Mouse (Mus musculus): ENCODE data around the gene Oasl1. TPM values are rescaled to one million over a fixed set of nuclear protein-coding genes. Genes with fewer than 3 reads are reported as not detected.
"Not testable (repeated sequence)": the region's sequence is repeated elsewhere in the genome, so short reads cannot be mapped to it uniquely, and the experiment has no call there.

Oasl1 gene
- total RNA-seq (2021) = 1 to 10 TPM; 1.0 to 1.2 TPM
- long read RNA-seq, experiment 1 = 0 reads
- long read RNA-seq, experiment 2, partial matches to known transcripts = 0 of 2 reads
- long read RNA-seq, experiment 2, other reads (novel, unspliced or antisense) = 0 of 2 reads

DNA sequence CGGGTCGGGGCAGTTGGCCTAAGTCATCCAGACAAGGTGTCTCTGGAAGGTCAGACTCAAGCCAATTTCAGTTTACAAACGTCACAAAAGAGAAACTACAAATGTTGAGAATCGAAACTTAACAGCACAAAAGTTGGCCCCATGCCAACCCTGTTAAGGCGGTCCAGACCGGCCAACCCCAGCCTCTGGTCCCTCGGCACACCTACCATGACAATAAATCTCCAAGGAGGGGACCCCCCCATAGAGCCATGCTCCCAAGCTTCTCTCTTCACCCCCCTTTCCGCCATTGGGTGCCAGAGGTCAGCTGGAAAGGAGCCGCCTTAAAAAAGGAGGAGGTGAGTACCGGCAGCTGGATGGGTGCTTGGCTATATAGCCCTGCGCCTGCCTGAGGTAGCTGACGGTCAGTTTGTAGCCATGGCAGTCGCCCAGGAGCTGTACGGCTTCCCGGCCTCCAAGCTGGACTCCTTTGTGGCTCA lies at the start of gene Oasl1:
TSS of gene Oasl1 (plus strand) at position 243 of the 476 bp plus-strand sequence.
- DNase-seq (ENCODE audit: low spot score in 2 of 2) = peak in 1 of 2 experiments; percentile 27

DNA sequence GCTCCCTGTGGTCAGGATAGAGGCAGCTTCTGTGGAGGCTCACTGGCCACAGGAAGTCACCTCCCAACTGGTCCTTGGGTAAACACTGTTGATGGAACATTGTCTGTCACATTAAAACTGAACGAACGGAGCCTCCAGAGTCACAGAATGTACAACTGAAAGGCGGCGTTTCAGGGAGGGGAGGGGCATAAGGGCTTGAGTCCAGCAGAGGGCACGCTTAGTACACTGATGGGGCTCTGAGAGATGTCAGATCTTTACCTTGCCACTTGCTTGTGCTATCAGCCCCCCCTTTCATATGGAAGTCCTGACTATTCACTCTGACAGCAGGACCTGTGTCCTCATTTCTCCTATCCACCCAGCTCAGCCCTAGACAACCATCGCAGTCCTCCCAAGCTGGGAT lies 47.2 kb upstream of the Oasl1 start:
- DNase-seq (ENCODE audit: low spot score in 2 of 2) = no peak

DNA sequence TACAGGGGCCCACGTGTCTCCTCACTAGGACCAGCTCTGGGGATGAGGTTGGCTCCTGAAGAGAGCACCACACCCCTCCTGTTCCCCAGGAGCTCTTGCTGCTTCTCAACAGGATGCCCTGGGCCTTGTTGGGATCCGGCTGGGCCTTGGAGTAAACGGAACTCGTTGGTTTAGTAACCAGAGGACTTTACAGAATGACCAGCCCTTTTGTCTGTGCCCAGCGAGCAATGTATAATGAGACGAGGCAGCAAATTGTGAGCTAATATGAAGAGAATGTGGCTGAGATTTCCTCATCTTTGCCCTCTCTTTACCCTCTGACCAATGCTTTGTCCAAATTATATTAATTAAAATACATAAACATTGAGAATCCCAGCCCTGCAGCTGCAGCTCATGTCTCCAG lies 46.7 kb upstream of the Oasl1 start:
- DNase-seq (ENCODE audit: low spot score in 2 of 2) = no peak

DNA sequence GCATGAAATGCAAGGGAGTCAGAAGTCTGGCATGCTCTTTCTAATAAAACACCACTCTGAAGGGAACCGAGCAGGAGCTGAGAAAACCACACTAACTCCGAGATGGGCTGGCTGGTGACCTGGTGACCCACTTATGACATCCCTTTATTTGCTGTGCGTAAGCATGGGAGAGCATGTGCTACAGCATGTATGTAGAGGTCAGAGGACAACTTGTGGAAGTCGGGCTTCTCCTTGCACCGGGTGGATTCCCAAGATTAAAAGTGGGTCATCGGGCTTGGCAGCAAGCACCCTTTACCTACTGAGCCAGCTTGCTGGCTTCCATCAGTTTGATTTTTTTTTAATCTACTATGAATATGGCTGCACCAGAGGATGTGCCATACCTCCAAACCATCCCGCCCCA lies 45.6 kb upstream of the Oasl1 start:
- no peak for DNase-seq (ENCODE audit: low spot score in 2 of 2)

DNA sequence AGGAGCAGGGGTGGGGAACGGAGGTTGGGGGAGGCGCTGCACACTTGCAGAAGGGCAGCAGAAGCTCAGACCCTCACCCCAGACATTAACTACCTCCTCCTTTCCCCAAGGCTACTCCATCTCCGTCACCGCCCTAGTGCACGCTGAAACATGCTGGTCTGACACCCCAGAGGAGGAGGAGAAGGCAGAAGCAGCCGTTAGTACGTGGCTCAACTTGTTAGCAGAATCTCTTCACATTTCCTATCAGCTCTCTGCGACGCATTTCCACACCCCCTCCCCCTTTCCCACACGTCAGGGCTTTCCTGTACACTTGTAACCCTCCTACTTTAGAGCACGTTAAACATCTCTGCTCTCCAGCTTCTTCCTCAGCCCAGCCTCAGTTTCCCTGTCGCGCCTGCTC lies 43.6 kb upstream of the Oasl1 start:
- no peak for DNase-seq (ENCODE audit: low spot score in 2 of 2)

DNA sequence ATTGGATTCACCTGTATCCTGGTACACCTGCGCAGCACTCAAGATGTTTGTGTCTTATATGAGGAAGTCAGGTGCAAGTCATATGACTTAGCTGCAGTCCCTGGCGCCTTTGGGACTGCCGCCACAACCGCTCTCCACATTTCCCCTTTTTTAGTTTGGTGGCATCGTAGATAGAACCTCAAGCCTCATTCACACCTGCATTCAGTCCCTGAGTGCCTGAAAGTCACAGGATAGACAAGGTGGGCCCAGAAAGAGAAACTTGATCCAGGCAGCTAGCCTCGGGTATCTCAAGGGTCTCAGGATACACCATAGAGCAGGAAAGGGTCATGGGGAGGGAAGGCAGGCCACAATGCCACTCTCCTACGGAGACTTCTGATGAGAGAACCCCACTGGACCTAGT lies 40.7 kb upstream of the Oasl1 start:
- not testable (repeated sequence) for DNase-seq (ENCODE audit: low spot score in 2 of 2)

DNA sequence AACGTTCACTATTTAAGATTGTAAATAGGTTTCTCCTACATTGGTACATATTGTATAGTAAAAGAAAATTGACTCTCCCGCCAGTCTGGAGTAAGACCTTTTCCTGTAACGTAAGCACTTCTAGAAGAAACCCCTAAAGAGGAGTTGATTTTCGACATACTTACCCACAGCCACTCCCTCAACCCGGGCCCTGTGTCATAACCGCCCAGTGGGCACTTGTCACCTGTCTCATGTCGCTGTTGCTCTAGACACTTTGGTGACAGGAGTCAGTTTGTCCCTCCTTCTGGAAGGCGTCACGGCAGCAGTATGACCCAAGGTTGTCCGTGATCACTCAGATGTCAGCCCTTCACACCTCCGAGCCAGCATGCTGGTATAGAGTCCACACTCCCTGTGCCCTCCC lies 40.0 kb upstream of the Oasl1 start:
- no peak for DNase-seq (ENCODE audit: low spot score in 2 of 2)

DNA sequence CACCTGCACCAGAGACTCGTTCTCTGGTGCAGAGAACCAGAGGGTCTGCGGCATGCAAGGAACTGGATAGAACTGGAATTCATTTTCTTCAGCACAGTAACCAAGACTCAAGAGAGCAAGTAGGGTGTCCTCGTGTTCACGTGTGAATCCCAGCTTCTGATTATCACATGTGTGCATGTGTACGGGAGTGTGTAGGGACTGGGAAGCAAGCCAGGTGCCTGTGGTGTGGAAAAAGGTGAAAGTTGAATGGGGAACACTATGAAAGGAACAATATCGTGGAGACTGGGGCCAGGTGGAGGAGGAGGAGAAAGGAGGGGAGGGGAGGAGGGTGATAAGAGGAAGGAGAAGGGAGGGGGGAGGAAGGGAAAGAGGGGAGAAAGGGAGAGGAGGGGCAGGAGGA lies 36.2 kb upstream of the Oasl1 start:
- no peak for DNase-seq (ENCODE audit: low spot score in 2 of 2)

DNA sequence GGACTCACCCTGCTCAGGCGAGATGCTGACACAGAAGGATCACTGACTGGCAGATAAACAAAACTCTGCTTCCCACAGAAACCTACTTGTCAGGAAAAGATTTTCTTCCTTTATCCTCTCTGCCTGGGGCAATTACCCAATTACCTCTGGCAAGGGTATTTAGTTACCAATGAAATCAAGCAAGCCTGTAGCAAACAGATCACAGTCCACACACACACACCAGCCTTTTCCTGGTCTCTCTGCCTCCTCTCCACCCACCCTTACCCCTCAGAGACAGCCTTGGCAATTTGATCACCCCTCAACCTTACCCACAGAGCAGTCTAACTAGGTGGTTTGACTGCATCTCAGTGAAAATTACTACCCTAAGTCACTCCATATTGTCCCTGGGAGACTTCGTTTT lies 34.0 kb upstream of the Oasl1 start:
- no peak for DNase-seq (ENCODE audit: low spot score in 2 of 2)

DNA sequence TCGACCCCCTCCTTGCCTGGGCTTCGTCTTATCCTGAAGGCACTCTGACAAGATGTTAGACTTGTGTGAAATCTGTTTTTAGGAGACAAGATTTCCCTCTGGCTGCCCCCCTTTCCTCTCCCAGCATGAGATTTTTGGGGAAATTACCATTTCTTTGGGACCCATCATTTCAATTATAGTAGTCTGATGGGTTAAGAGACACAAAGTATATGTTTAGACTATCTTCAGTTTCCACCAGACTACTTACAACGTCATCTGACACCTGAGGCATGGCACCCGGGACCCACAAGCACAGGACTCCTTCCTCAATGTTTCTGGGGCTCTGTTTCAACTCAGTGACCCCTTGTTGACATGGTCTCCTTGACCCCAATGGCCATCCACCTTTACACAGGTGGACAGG lies 27.5 kb upstream of the Oasl1 start:
- no peak for DNase-seq (ENCODE audit: low spot score in 2 of 2)

DNA sequence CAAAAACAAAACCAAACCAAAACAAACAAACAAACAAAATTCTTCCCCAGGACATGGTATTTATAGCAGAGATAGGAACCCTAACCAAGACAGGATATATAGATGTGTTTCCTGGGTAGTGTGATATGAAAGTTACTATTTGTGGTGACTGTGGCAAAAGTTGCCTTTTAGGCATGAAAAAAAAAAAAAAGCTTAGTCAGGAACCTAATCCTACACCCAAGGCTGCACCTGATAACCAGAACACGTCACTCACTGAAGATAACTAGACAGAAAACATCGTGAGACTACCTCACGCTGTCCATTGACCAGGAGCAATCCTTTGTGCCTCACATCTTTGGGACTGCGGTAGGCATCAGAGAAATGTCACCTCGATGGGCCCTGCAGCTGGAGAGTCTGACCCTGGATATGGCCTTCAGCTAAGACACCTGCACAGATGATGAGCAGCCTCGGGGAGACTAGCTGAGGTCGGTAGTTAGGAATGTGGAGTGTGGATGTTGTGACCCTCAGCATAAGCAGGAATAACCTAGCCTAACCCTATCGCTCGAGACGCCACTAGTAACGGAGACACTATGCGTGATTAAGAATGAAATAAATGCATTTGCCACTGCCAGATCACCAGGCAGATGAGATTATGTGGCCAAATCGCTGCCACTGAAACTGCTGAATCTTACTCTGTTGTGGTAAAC lies 26.2 kb upstream of the Oasl1 start, which contains the start of gene Oasl2:
TSS of gene Oasl2 (plus strand) at position 249 of the 686 bp plus-strand sequence.
- DNase-seq (ENCODE audit: low spot score in 2 of 2) = no peak

DNA sequence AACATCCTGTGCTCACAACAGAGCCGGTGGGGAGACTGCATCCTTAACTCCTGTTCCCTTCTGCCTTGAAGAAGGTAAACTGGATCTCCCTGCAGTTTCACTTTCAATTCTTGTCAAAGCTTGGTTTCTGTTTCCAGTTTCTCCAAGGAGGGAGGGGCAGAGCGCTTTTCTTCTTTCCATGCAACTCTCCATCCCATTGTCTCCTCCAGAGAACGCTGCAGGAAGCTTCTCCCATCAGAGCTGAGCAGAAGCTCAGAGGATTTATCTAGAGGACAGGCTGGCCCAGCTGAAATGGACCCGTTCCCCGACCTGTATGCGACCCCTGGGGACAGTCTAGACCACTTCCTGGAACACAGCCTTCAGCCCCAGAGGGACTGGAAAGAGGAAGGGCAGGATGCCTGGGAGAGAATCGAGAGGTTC lies 25.7 kb upstream of the Oasl1 start:
- DNase-seq (ENCODE audit: low spot score in 2 of 2) = no peak

DNA sequence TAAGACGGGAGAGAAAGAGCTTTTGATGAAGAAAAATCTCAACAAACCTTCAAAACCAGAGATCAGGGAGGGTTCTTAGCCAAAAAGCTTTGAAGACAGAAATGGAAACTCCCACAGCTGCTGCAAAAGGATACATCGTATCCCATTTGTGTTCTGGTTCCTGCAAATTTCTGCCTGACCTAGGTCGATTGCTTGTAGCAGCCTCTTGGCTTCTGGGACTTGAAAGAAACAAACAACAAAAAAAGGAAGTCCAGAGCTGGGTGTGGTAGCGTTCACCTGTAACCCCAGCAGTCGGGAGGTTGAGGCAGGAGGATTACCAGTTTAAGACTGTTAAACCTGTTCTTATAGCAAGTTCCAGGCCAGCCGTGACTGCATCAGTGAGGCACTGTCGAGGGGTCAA lies 24.2 kb upstream of the Oasl1 start:
- DNase-seq (ENCODE audit: low spot score in 2 of 2) = no peak

DNA sequence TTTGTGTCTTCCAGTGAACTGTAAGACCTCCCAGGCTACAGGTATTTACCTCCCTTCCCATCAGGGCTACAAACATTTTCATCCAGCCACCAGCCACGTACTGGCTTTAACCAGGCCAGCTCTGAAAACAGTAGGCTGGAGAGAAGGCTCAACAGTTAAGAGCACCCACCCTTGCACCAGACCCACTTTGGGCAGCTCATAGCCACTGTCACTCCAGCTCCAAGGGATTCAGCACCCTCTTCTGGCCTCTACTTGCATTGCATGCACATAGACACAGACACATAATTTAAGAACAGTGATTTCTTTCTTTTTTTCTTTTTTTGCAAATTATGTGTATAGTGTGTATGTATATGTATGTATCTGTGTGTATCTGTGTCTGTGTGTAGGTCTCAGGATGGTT lies 20.6 kb upstream of the Oasl1 start:
- no peak for DNase-seq (ENCODE audit: low spot score in 2 of 2)

DNA sequence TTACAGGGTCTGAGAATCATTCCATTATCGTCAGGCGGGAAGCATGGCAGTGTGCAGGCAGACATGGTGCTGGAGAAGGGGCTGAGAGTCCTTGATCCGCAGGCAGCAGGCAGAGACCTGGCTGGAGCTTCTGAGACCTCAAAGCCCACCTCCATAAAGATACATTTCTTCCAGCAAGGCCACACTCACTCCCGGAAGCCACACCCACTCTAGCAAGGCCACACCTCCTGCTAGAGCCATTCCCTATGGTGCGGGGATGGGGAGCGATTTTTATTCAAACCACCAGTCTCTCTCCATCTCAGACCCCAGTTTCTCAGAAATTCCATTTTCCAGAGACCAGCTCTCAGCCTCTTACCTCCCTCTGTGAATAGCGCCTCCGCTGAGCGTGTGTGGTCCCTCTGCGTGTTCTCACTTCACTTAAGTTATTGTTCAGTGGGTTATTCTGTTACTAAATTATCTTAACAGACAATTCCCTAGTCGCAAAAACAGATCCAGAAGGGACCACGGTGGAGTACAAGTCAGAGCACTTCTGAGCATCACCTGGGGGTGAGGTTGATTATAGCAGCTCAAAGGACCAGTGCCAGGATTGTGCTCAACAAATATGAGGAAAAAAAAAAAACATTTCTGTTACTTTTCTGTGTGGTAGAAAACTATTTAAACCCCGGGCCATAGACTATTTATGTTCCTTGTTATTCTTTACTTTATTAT lies 14.3 kb upstream of the Oasl1 start:
- DNase-seq (ENCODE audit: low spot score in 2 of 2) = no peak

DNA sequence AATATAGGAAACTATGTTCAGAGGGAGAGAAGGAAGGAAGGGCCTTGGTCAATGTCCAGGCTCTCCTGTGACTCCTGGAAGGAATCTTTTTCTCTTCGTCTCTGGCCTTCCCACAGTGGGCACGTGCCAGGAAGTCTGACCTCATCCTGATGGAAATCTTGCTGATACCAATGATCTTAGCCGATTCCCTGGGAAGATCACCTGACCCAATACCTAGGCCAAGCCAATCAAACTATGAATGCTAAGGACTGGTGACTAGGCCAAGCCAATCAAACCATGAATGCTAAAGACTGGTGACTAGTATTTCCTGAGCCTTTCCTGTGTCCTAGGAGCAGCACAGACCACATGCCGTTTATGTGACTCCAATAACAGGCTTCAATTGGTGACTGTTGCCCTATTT lies 9.4 kb upstream of the Oasl1 start:
- no peak for DNase-seq (ENCODE audit: low spot score in 2 of 2)

DNA sequence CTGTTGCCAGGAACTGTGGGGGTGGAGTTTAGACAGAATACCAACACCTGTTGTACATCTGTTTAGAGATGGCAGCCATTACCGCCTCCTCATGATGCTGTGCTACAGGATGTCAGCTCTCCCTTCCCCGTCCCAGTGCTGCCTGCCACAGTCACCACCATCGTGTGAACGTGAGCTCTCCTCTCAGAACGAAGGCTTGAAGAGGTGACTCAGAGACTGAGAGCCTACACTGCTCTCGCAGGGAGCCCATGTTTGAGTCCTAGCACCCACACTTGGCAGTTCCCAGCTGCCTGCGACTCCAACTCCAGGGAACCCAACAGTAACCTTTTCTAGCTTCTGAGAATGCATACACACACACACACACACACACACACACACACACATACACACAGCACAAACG lies 8.2 kb upstream of the Oasl1 start:
- DNase-seq (ENCODE audit: low spot score in 2 of 2) = no peak

DNA sequence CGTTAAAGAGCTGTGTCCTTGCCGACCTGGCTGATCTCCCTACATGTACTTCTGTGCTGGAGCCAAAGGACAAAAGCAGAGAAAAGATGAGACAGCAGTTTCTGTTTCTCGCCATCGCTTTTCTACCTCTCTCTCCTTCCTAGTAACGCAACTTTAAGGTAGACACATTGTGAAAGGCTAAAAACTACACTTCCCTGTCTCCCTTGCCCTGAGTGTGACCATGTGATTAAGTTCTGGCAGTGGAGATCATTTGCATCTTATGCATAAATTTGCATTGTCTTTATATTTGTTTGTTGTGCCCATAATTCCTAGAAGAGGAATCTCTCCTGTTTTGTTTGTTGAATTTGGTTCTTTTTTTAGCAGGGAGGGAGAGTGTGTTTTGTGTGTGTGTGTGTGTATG lies 7.2 kb upstream of the Oasl1 start:
- DNase-seq (ENCODE audit: low spot score in 2 of 2) = no peak

DNA sequence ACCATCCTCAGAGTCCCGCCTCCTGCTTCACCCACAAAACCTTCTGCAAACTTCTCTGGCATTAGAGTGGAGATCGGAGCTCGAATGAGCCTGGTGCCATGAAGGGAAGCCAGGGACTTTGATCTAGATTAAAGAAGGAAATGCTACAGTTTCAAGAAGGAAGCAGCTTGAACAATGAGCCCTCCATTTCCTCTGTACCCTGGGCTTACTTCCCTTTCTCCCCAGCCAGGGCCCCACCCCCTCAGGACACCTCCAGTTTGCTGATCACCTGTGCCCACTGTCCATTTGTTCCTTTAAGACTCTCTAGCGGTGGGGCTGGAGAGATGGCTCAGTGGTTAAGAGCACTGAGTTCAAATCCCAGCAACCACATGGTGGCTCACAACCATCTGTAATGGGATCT lies 6.3 kb upstream of the Oasl1 start:
- no peak for DNase-seq (ENCODE audit: low spot score in 2 of 2)

DNA sequence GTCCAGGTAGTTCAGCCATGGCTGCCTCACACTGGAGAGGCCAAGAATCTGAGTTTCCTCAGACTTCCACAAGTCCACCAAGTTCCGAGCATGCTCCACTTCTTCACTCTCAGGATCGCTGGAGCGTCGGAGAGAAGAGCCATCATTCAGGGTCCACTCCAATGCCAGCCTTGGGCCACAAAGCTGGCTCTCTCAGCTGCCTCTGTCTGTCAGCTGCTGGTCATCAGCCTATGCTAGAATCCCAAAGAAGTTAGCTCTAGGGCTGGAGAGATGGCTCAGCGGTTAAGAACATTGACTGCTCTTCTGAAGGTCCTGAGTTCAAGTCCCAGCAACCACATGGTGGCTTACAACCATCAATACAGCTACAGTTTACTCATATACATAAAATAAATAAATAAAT lies 5.7 kb upstream of the Oasl1 start:
- DNase-seq (ENCODE audit: low spot score in 2 of 2) = not testable (repeated sequence)

DNA sequence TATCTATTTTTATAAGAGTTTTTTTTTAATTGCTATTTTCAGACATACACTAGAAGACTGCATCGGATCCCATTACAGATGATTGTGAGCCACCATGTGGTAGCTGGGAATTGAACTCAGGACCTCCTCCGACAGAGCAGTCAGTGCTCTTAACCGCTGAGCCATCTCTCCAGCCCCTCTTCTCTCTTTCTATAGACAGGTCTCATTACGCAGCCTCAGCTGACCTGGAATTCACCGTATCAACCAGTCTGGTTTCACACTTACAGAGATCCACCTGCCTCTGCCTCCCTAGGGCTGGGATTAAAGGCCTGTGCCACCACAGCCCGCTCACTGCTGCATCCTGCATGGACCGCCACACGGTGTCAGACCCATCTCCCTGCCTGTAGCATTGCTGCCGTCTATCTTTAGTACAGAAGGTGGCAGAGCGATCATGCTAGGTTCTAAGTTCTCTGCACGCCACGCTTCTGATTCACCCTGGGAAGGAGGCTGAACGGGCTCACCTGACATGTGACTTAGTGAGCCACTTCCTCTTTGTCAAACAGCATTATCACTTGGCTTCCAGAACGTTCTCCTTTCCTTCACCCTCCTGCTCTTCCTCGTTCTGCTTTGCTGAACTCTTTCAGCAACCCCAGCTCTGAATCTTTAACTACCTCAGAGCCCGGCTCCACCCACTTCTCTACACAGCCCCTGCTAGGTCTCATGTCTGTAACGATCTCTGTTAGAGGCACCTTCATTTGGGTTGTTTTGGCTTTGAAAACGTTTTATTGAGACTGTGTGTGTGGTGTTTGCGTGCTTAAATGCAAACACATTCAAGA lies 1.3 kb upstream of the Oasl1 start:
- DNase-seq (ENCODE audit: low spot score in 2 of 2) = no peak

DNA sequence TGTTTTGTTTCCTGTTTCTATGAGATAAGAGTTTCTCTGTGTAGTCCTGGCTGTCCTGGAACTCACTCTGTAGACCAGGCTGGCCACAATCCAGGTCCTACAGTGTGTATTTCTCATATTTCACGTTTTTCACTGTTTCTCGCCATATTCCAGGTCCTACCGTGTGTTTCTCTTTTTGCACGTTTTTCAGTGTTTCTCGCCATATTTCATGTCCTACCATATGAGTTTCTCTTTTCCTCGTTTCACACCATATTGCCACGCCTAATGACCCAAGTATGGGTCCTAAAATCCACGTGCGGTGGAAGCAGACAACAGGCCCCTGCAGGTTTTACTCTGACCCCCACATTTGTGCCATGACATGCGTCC lies 691 bp upstream of the Oasl1 start:
- no peak for DNase-seq (ENCODE audit: low spot score in 2 of 2)
